Mouse (Mus musculus) cortical plate, adult 2 months (tissue): ENCODE measurements around the gene Rpl39.

ENCODE experiments used
- CTCF ChIP-seq: fragments of 200-500 bp; IDR thresholded peaks from 2 replicates; pipeline ENCODE4 v1.5.1; 2011; ENCODE audit warnings: mild to moderate bottlenecking, control low read depth, low read length; ENCODE audit not compliant: insufficient read depth; ENCODE audit errors: extremely low read depth
- POLR2A ChIP-seq: fragments of 200-500 bp; IDR thresholded peaks from 2 replicates; pipeline ENCODE4 v1.6.1; 2011; ENCODE audit warnings: mild to moderate bottlenecking, low read length, control low read depth; ENCODE audit not compliant: insufficient read depth; ENCODE audit errors: extremely low read depth

- TF ChIP-seq CTCF (no peak), POLR2A (0 out of 2 replicates have a peak, but pooled peaks have one; percentile 42)
These were observed 41.6 kb upstream of the Rpl39 start, which contains the start of gene Nkap for GRCm38 (mm10) chrX:37126671-37127358.
